8 mouse cellular contexts compared by ENCODE assay signal in the genomic region with DNA sequence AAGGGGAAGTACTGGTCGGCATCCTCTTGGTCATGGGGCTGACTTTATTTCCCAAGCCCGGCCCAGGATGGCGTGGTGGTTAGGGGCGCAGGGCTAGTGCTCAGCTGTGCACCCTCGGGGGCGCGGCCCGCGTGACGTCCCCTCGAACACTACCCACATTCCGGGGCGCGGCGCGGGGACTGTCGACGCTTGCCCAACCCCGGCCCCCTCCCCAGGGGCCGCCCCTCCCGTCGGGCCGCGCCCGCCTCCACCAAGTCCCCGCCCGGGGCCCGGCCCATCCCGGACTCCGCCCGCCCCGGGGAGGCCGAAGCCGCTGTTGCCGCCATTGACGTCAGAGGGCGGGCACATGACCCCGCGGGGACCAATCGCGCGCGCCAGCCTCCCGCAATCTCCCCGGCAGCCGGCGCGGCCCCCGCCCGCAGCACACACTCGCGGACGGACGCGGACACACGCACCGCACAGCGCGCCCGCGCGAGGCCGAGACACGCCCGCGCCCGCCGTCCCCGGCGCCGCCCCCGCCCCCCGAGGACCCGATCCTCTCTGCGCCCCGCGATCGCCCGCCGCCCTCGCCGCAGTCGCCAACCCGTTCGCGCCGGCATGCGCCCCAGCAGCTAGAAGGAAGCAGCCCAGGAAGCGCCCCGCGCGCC. TPM values are rescaled to one million over a fixed set of nuclear protein-coding genes. Genes with fewer than 3 reads are reported as not detected.
DNase-seq lines count a peak whose midpoint lies in the region; ATAC-seq and TF ChIP-seq lines count a peak whose summit lies in the region.

No protein-coding gene starts in this region.

- intact Hi-C loops in gastrocnemius, adult 2 months (cut with DNase I): no loop called here

- no peaks in the 10 kb centered on the region for H3K27me3 ChIP-seq in hindbrain, postnatal 0 days (ENCODE audit: insufficient read depth, low read length)

- H3K4me2 ChIP-seq in hindbrain, postnatal 0 days (ENCODE audit: low read depth, low read length): peak overlapping the region; percentile 88

- peak; percentile 70 for ATAC-seq in activated CD4-positive, CD25-positive, alpha-beta regulatory T cell, adult 4 months
- peak; percentile 53 for ATAC-seq in common myeloid progenitor, adult 5-6 weeks (replicated peaks; ENCODE audit: low read depth, poor library complexity, severe bottlenecking)
- peak; percentile 92 for ATAC-seq in hindbrain, postnatal 0 days
- peak; percentile 61 for ATAC-seq in megakaryocyte, adult 5-6 weeks (ENCODE audit: poor library complexity, severe bottlenecking)

- peak overlapping the region; percentile 95 for H3K9ac ChIP-seq in hindbrain, postnatal 0 days (replicated peaks; ENCODE audit: low read length)

- H3K36me3 ChIP-seq in hindbrain, postnatal 0 days (ENCODE audit: insufficient read depth, low read length): no peaks in the 10 kb centered on the region

- H3K4me3 ChIP-seq in gastrocnemius, adult 2 months: peak overlapping the region; percentile 87
- H3K4me3 ChIP-seq in hindbrain, postnatal 0 days (ENCODE audit: low read length): peak overlapping the region; percentile 74

- TF ChIP-seq CTCF in gastrocnemius, adult 2 months (IDR thresholded peaks at IDR 0.05): no peak
- TF ChIP-seq CTCF in hindbrain, postnatal 0 days (IDR thresholded peaks at IDR 0.05; ENCODE audit: low read depth): no peak

- H3K9me3 ChIP-seq in hindbrain, postnatal 0 days (ENCODE audit: low read length): no peaks in the 10 kb centered on the region

- WGBS in hindbrain, postnatal 0 days: 1% methylated on average over 72 of the region's 92 CpGs

- peaks cover 20% of the 10 kb centered on the region for H3K4me1 ChIP-seq in hindbrain, postnatal 0 days (ENCODE audit: insufficient read depth, low read length)

- peak; percentile 98 for DNase-seq in gastrocnemius, adult 2 months
- peak; percentile 97 for DNase-seq in hindbrain, postnatal 0 days (ENCODE audit: low spot score)
- DNase-seq in left cerebral cortex, adult 8-10 months (ENCODE audit: low spot score in 2 of 2): peak; percentile 87 to 93
- peak; percentile 97 for DNase-seq in right cerebral cortex, adult 18-20 months
- DNase-seq in urinary bladder, adult 2 months (ENCODE audit: low spot score): peak; percentile 96

- H3K27ac ChIP-seq in gastrocnemius, adult 2 months: peak overlapping the region; percentile 87
- peak overlapping the region; percentile 91 for H3K27ac ChIP-seq in hindbrain, postnatal 0 days

RNA-seq across cellular contexts. Expression of gene Cmip, which starts 0.4 kb away (rescaled TPM):
- polyA plus RNA-seq in activated CD4-positive, CD25-positive, alpha-beta regulatory T cell, adult 4 months (2017; shearing (Covaris generic)): 10 to 100 TPM; 24.3 to 32.6 TPM
- 20.5 and 29.0 TPM in 2 replicates for total RNA-seq in common myeloid progenitor, adult 5-6 weeks (2017)
- total RNA-seq in gastrocnemius, adult 2 months (2021): 10 to 100 TPM in 1 of 2 experiments, 1 to 10 TPM in 1; 8.3 to 11.4 TPM
- total RNA-seq in hindbrain, postnatal 0 days (2014; rRNA removed): 230 and 250 TPM in 2 replicates
- polyA plus RNA-seq in hindbrain, postnatal 0 days (2015; fragmentation: Nextera tagmentation; extraction: Ambion mirVana): 160 and 163 TPM in 2 replicates
- total RNA-seq in left cerebral cortex, adult 8-10 months (2022): 100 to 1,000 TPM; 268 to 292 (median 275) TPM
- total RNA-seq in megakaryocyte, adult 5-6 weeks (2015): 58.4 and 60.3 TPM in 2 replicates
- total RNA-seq in megakaryocyte, adult 5-6 weeks (2017): 22.7 and 26.5 TPM in 2 replicates
- polyA plus RNA-seq in urinary bladder, adult 2 months (2012; rRNA removed): 39.4 and 48.7 TPM in 2 replicates

Comparison
In these comparisons a context has a peak if more than half of its experiments do, and no peak if none do; other contexts are left out.
1. Peak in every context shown above with its lines: DNase-seq, ATAC-seq, H3K4me3 ChIP-seq and H3K27ac ChIP-seq.